Mouse (Mus musculus): ENCODE results near the gene Dyrk3.

DNA sequence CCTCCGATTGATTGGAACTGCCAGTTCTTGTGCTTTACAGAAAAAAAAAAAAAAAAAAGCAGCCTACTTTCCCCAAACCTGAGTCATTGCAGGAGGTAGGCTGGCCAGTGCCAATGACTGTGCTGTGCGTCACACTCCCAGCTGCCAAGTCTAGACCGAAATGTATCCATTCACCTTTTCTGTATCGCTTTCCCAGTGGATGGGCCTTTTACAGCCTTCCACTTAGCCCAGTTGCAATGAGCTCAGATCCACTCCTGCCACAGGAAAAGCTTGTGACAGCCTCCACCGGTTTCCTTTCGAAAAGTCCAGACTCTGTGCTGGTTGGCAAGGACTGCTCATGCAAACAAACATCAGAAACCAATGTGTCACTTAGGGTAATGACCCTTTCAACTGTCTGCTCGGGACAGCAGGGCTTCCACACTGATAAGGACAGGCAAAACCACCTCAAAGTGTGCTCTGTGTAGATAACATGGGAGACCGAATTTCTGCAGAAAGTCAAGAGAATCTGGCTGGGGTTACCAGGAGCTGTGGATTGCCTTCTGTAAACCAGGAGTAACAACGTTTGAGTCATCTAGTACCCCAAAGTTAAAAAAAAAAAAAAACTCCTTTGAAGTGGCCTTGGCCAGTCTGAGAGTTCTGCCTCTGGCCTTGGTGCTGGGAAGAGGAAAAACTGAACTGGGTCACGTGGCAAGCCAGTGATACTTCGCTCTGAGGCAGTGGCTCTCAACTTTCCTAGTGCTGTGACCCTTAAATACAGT lies 12.0 kb downstream of the Dyrk3 start:
- TF ChIP-seq POLR2A (IDR thresholded peaks at IDR 0.05; ENCODE audit: control insufficient read depth, extremely low read depth, insufficient read depth, low read length, poor library complexity) = no peak
- no peak for TF ChIP-seq CTCF (IDR thresholded peaks at IDR 0.05; ENCODE audit: borderline replicate concordance, control insufficient read depth, extremely low read depth, insufficient read depth, low read length, poor library complexity)
